Mouse (Mus musculus): ENCODE data around the gene Kremen2. TPM values are rescaled to one million over a fixed set of nuclear protein-coding genes. Genes with fewer than 3 reads are reported as not detected.

Gene Kremen2
- total RNA-seq, 2 experiments from 2014 or later = not detected

DNA sequence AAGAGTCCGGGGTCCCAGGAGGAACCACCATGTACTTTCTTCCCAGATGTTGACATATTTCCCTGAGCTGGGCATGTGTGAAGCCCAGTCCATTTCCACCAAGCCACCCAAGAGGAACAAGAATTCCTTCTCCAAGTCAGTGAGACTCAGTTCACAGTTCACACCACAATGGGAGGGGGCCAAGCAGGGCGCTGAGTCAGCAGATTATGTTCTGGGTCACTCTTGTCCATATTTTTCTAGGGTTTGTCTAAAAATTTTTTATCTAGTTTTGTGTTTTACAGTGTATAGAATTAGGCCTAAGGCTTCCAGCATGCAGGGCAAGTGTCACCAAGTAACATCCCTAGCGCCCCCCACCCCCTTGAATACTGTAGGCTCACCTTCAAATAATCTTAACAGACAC is 15.5 kb upstream of the Kremen2 start:
- DNase-seq = no peak
- intact Hi-C loops (cut with DNase I) = no loop called here

DNA sequence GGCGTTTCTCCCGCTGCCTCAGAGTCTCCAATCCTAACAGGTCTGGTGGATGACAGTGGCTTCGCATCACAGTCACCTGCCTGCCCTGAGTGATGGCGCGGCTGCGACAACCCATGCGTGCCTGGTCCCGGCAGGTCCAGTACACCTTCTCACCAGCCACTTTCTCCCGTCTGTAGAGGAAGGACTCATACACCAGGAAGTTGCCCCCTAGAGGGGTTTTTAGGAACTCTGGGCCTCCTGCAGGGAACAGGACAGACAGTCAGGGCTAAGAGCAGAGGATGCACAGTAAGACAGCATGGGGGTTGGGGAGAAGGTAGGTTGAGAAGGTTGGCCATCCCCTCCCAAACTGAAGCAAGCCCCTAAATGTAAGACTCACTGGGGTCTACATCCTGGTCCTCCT is 14.6 kb upstream of the Kremen2 start:
- no peak for DNase-seq
- intact Hi-C loops (cut with DNase I) = no loop called here

DNA sequence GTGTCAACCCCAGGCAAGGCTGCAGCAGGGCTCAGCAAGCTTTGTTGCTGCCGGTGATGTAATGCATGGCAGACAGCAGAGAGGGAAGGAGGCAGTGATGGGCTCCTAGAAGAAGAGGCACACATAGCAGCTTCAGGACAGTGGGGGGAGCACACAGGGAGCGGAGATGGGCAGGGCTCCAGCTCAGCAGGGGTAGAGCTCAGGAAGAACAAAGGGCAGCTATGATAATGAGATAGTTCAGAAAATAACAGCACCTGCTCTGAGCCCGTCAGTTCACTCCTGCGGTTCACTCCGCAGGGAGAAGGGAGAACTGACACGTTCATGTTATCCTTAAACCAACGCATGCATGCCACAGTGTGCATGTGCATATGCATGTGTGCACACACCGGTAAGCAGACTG is 13.2 kb upstream of the Kremen2 start:
- intact Hi-C loops (cut with DNase I) = no loop called here
- no peak for DNase-seq

DNA sequence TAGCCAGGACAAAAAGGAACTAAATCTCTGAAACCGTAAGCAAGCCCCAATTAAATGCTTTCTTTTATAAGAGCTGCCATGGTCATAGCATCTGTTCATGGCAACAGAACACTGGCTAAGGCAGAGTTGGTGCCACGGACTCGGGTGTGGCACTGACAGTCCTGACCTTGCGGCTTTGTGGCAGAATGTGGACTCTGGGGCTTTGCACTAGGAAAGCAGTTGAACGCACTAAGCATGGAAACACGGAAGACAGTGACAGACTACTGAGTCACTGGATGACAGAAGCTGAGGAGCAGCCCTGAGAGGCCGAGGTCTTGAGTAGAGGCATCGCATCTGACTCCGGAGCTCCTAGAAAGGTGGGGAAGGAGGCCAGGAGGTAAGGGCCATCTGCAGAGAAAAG is 11.9 kb upstream of the Kremen2 start:
- DNase-seq = no peak
- intact Hi-C loops (cut with DNase I) = no loop called here

DNA sequence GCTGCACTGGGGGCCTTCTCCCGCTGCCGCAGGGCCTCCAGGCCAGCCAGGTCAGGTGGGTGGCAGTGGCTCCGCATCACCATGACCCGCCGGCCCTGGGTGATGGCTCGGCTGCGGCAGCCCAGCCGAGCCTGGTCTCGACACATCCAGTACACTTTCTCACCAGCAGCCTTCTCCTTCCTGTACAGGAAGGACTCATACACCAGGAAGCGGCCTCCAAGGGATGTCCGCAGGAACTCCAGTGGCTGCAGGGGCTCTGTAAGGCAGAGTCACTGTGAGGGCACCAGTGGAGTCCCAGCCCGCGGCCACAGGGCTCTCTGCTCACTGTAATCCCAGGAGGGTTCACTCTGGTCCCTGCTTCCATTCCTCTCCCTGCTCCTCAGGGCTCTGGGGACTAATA is 10.1 kb upstream of the Kremen2 start:
- no peak for DNase-seq
- intact Hi-C loops (cut with DNase I) = no loop called here

DNA sequence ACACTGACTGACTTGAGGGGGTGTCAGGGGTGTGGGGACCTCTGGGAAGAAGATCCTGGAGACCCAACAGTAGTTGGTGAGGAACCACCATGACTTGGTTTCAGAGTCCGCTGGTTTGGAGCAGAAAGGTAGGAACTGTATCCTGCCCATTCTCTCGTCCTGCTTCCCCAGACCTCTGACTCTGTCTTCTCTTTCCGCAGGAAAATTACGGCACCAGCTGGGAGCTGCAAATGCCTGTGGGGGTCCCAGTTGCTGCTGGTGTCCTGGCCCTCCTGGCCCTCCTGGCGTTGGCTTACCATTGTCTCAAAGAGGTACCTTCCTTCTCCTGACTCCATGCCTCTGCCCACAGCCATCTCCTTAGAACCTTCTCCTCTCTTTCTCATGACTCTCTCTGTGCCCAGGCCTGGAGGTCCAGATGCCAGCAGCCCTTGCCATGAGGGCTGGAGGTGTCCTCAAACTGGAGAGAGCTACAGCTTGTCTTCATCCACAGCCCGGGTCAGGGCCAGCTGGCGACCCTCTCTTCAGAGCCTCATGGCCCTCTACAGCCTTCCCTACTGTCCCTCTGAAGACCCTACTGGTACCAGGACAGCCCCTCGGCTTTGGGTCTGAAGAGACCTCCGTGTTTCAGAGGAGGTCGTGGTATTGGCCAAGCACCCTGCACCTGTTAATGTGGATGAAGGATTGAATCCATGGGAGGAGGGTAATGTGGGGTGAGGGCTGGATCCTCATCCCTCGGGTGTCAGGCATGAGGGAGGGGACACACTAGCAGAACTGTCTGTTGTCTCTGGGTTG is 4.0 kb upstream of the Kremen2 start:
- intact Hi-C loops (cut with DNase I) = loop anchor here (5.0 kb wide), 1 partner anchor 103 kb away; no protein-coding TSS in a partner anchor
- no peak for DNase-seq

DNA sequence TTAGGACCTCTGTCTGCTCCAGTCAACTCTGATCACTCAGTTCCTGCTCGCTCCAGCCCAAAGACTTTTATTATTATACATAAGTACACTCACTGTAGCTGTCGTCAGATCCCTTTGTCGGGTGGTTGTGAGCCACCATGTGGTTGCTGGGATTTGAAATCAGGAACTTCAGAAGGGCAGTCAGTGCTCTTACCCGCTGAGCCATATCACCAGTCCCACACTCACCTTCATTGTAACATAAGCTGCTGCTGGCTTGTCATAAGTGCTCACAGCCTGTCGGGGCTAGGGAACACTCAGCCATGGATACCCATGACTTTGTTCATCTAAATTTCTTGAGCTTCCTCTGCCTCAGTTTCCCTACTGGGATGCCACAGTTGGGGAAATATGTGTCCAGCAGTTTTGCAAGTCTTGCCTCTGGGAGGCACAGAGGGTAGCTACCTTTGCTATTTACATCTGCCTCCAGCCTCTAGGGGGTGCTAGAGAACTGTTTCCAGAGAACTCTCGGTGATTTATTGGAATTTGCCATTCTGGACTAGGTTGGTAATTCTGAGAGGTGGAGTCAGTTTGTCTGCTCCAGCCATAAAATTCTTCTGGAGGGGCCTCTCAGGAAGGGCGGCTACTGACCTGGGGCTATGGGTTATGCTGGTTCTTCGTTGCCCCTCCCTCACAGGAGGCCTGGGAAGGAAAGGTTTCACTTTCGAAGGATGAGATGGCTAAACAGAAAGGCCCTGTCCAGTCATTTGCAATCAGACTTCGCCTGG is 3.2 kb upstream of the Kremen2 start:
- intact Hi-C loops (cut with DNase I) = loop anchor here (5.0 kb wide), 1 partner anchor 103 kb away; no protein-coding TSS in a partner anchor
- peak; percentile 82 to 89 for DNase-seq

DNA sequence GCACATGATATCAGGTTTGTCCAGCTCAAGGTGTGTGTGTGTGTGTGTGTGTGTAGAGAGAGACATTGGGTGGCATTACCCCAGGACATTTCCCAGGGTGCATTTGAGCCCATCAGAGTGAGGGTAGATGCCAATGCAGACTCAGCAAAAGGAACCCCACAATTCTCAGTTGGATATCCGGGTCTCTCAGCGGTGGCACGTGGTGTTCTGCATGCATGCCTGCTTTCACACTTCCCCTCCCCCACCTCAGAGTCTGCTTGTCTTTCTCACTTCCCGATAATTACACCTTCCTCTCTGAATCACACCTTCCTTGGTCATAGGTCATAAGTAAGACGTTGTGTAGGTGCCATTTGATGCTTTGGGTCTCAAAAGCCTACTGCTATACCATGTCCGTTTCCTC is 2.4 kb upstream of the Kremen2 start:
- no peak for DNase-seq
- intact Hi-C loops (cut with DNase I) = loop anchor here (5.0 kb wide), 1 partner anchor 104 kb away; no protein-coding TSS in a partner anchor

DNA sequence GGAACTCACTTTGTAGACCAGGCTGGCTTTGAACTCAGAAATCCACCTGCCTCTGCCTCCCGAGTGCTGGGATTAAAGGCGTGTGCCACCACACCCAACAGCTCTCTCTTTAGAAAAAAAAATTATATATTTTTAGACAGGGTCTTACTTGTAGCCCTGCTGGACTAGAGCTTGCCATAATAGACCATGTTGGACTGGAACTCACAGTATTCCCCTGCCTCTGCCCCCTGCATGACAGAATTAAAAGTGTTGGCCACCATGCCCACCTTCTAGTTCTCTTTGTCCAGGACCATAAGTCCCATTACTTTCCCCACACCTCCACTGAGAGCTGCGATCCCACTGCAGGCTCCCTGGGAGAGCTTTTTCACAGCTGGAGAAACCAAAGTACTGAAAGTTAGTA is 1.8 kb upstream of the Kremen2 start:
- intact Hi-C loops (cut with DNase I) = loop anchor here (5.0 kb wide), 1 partner anchor 105 kb away; no protein-coding TSS in a partner anchor
- no peak for DNase-seq

DNA sequence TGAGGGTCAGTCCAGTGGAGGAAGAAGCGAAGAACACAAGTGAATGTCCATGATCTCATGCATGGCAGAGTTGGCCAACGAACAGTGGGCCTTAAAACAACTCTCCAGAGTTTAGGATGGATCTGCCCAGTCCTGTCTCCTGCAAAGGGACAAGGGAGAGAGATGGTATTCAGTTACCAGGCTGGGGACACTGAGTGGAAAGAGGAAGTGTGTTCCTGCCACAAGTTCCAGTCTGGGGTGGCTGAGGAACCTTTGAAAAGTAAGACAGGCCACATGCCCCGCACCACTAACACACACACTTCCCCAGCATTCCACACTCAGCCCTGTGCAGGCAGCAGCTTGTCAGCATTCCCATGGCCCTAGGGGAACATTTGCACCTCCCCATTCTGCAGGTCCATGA is 1.1 kb upstream of the Kremen2 start:
- intact Hi-C loops (cut with DNase I) = loop anchor here (5.0 kb wide), 1 partner anchor 106 kb away; no protein-coding TSS in a partner anchor
- DNase-seq = no peak

DNA sequence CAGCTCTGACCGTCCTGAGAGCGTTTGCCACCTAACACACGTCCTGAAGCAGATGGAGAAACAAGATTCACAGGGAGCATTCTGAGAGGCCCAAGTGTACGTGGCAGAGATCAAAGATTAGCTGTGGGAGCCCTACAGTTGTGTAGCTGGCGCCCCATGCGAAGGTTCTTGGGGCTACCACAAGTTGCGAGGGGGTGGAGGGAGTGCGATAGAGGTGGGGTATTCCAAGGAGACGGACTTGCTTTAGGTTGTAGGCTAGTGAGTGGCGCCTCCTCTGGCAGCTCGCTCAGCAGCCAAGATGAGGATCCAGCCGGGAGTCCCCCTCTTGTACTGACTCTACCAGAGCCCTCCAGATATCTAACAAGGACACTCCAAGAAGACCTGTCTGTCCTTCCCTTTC is 678 bp upstream of the Kremen2 start:
- no peak for DNase-seq

DNA sequence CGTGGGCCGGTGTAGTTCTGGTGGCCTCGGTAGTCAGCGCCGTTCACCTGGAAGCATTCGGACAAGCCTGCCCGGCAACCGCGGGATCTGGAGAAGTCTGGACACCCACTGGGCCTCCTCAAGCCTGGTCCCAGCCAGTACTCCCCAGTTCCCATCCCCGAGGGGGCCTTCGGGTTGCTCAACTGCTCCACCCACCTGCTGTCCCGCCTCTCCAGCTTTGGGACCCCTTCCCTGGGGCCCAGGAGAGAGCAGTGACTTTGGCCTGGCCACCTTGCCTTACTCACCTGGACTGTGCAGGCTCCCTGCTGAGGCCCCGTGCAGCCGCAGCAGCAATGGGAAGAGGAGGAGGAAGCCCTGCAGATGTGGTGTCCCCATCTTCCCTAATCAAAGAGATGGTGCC is 982 bp downstream of the Kremen2 start:
- intact Hi-C loops (cut with DNase I) = loop anchor here (5.0 kb wide), 1 partner anchor 108 kb away; no protein-coding TSS in a partner anchor
- no peak for DNase-seq

More for the DNA sequence above, 678 bp upstream of the Kremen2 start:
- intact Hi-C loops (cut with DNase I) = loop anchor here (5.0 kb wide), 1 partner anchor 106 kb away; no protein-coding TSS in a partner anchor

DNA sequence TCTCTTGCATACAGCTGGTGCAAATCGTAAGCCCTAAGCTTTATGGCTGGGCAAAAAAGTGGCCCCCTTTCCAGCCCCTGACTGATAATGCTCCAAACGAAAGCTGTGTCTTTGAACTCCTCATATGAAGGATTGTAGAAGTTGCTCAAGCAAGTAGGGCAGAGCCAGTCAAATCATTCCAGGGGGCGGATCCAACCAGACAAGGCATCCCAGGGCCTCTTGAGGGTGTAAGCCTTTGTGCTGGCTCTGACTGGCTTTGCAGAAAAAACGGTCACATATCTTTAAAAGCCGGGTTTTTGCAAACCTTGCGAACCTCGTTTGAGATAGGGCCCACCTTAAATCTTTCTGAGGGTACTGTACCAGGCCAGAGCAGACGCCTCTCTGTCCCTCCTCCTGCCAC is 1.6 kb downstream of the Kremen2 start:
- no peak for DNase-seq
- intact Hi-C loops (cut with DNase I) = no loop called here

DNA sequence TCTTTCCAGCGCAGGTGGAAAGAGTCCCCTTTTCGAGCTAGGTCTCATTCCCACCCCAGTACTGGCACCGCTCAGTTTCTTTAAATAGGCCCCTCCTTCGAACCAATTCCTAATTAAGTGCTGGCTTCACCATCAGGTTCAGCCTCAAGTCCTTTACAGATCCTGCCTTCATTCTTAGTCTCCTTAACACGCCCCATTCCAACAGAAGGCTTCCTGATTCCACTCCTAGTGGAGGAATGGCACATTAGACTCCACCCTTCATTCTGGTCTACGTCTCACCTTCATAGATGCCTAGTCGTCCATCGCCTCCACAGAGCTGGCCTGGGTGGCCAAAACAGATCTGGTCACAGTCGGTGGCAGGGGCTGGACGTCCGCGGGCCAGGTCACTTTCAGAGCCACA is 2.7 kb downstream of the Kremen2 start:
- no peak for DNase-seq
- intact Hi-C loops (cut with DNase I) = no loop called here

DNA sequence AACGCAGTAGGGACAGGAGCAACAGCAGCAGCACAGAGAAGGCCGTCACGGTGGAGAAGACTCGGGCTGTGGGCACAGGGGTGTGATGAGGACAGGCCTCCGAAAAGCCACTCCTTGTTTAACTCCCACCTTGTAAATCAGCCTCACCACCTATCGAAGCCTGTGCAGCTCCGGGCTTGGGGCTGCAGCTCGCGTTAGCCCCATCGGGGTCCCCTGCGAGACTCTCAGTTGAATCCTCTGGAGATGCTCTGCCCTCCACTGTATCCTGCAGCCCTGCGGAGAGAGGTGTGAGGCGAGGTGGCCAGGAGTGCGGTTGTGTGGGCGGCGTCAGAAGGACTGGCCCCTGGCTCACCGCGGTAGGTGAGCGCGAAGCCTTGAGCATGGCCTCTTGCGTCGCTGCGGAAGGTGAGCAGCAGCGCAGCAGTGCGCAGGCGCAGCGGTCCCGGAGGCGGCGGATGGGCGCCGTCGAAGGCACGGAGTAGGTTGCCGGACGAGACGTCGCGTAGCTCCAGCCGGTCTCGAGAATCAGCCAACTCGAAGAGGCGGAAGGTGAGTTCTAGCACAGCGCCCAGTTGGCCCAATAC is 3.3 kb downstream of the Kremen2 start:
- DNase-seq = no peak
- intact Hi-C loops (cut with DNase I) = no loop called here

DNA sequence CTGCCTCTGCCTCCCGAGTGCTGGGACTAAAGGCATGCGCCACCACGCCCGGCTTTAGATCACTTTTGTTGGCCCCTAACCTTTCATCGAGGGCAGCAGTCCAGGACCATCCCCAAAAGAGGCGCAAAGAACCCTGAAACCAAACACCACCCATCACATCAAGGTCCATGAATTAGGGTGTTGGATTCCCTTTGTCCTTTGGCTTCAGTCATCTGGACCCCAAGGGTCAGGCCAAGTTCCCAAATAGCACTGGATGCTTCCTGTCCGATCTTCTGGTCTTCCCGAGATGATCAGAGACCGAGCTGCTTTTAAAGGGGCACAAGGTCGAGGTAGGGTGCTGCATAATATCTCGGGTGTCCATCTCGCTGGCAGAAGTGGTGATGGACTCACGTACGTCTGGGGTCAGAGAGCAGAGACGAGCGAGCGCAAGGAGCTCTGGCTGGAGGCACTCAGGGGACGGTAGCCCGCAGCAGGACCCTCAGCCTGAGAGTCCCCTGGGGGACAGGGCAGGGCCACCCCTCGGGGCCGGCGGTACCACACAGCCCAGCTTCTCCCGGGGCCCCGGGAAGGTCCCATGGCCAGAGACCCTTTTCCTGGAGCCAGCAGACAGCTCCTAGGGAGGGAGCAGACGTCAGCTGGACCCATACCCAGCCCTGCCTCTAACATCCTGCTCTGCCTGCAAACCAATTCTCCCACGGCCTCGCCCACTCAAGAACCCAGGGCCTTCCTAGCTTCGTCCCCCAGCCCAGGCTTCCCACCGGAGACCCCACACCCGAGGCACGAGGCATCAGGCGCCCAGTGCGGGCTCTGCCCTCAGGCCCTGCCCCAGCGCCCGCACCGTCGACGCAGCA is 4.0 kb downstream of the Kremen2 start:
- no peak for DNase-seq
- intact Hi-C loops (cut with DNase I) = no loop called here

DNA sequence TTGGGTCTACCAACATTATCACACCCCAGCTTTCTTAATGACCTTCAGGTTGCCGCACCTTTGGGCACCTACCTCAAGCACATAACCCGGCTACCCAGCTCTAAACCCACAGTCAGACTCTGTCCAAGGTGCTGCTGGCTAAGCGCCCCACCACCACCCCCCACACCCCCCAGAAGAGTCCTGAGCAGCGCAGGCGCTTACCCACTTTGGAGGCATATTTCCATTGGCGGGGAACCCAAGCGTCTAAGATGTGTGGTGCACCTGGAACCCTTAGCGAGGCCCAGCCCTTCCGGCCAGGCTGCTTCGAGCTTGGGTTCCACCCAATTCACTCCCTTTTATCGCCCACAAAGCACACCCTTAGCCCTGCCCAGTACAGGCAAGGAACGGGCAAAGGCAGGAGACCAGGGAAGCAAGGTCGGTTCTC is 5.0 kb downstream of the Kremen2 start, which contains the start of gene Paqr4:
TSS of gene Paqr4 (minus strand) at position 270 of the 424 bp plus-strand sequence.
- intact Hi-C loops (cut with DNase I) = no loop called here
- DNase-seq = no peak

DNA sequence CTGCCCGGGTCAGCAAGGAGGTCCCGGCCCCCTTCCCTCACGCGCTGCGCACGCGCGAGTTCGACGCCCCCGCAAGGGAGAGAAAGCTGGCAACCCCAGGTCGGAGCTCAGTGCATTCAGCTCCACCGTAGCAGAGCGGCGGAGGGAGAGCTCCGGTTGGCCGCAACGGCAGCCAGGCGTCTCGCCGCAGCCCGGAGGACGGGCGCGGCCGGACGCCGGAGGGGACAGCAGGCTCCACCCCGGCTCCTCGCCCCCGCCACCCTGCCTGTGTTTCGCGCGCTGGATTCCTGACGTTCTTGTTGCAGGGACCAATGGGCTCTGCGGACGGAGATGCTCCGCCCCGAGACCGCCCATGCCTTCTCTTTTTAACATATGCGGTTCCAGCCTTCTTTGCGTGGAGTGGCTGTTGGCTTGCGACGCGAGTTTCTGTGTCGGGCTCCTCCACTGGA is 5.5 kb downstream of the Kremen2 start:
- intact Hi-C loops (cut with DNase I) = no loop called here

DNA sequence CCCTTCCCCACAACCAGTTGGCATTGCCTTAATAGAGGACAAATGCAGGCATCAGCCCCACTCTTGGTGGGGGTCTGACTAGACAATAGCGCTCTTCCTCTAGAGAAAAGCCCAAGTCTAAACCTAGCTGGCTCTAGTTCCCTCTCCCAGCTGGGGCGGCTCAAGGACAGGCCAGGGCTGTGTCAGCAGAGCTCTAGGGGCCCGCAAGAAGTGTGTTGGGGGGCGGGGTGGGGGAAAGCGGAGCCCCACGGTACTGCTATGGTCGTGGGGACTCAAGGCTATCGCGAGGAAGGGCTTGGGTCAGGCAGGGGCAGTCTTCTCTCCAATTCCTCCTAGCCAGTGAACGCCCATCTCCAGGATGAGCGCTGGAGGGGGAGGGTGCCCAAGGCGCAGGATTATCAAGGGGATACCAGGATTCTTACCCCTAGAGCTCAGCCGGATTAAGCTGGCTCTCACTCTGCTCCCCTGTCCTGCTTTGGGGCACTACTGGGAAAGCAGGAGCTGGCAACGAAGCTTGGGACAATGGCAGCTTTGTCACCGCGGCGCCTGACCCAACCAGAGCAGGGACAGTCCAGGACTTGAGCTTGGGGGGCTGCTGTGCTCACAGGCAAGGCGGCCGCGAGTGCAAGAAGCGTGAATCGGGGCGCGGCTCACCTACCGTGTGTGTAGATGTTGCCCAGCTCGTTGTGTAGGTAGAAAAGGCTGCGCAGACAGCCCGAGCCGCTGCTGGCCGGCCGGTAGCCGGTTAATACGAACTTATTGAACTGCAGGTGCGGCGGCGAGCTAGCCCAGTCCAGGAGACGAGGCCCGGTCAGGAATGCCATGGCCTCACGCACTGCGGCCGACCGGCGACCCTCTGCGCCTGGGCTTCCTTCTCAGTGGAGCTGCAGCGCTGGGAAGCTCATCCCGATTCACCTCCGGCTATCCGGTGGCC is 6.2 kb downstream of the Kremen2 start:
- DNase-seq = peak; percentile 51 to 52
- intact Hi-C loops (cut with DNase I) = no loop called here

More for the DNA sequence above, 5.5 kb downstream of the Kremen2 start:
- DNase-seq = peak; percentile 93 to 94

All from heart, postnatal 10 days (tissue).